Mouse (Mus musculus): ENCODE measurements around the gene Slco2a1.

Gene Slco2a1

GRCm38 (mm10) chr9:102985111-102985510 is 3.4 kb upstream of the Slco2a1 start:
- DNase-seq: no peak

GRCm38 (mm10) chr9:102985939-102986338 is 2.6 kb upstream of the Slco2a1 start:
- DNase-seq: no peak

GRCm38 (mm10) chr9:102990306-102991133 is 2.0 kb downstream of the Slco2a1 start:
- DNase-seq: no peak

GRCm38 (mm10) chr9:102991134-102991406 is 2.6 kb downstream of the Slco2a1 start:
- no peak for DNase-seq

- no peak for DNase-seq
Observed at GRCm38 (mm10) chr9:102992877-102993276, 4.4 kb downstream of the Slco2a1 start.

- DNase-seq: no peak
Observed at GRCm38 (mm10) chr9:102993764-102994163, 5.3 kb downstream of the Slco2a1 start.

- DNase-seq: no peak
Observed at GRCm38 (mm10) chr9:102995800-102996635, 7.5 kb downstream of the Slco2a1 start.

GRCm38 (mm10) chr9:103000384-103000783 is 11.9 kb downstream of the Slco2a1 start:
- DNase-seq: no peak

- no peak for DNase-seq
Observed at GRCm38 (mm10) chr9:103004343-103004742, 15.8 kb downstream of the Slco2a1 start.

- DNase-seq: peak; percentile 8
Observed at GRCm38 (mm10) chr9:103007699-103008078, 19.2 kb downstream of the Slco2a1 start.

- DNase-seq: no peak
Observed at GRCm38 (mm10) chr9:103008079-103008855, 19.8 kb downstream of the Slco2a1 start.

- no peak for DNase-seq
Observed at GRCm38 (mm10) chr9:103010161-103010560, 21.6 kb downstream of the Slco2a1 start.

GRCm38 (mm10) chr9:103013366-103013765 is 24.9 kb downstream of the Slco2a1 start:
- peak; percentile 36 for DNase-seq

GRCm38 (mm10) chr9:103014686-103015085 is 26.2 kb downstream of the Slco2a1 start:
- DNase-seq: no peak

- no peak for DNase-seq
Observed at GRCm38 (mm10) chr9:103024116-103024515, 35.6 kb downstream of the Slco2a1 start.

- no peak for DNase-seq
Observed at GRCm38 (mm10) chr9:103027150-103027889, 38.8 kb downstream of the Slco2a1 start.

- DNase-seq: no peak
Observed at GRCm38 (mm10) chr9:103029012-103029411, 40.5 kb downstream of the Slco2a1 start.

- DNase-seq: no peak
Observed at GRCm38 (mm10) chr9:103030041-103030440, 41.5 kb downstream of the Slco2a1 start.

- DNase-seq: no peak
Observed at GRCm38 (mm10) chr9:103031211-103031610, 42.7 kb downstream of the Slco2a1 start.

GRCm38 (mm10) chr9:103032193-103032592 is 43.7 kb downstream of the Slco2a1 start:
- no peak for DNase-seq

GRCm38 (mm10) chr9:103033381-103033780 is 44.9 kb downstream of the Slco2a1 start:
- no peak for DNase-seq

- DNase-seq: no peak
Observed at GRCm38 (mm10) chr9:103036971-103037391, 48.5 kb downstream of the Slco2a1 start.

GRCm38 (mm10) chr9:103038266-103038665 is 49.8 kb downstream of the Slco2a1 start:
- DNase-seq: no peak
